Mouse (Mus musculus) heart, adult 9 months (tissue): ENCODE data around the gene Hyal5.

Experiments used
- DNase-seq, 2 experiments: peaks; one replicate each; pipeline ENCODE4 v3.0.0; 2022; ENCODE audit warnings: low spot score in 2 of 2

Gene Hyal5

DNA sequence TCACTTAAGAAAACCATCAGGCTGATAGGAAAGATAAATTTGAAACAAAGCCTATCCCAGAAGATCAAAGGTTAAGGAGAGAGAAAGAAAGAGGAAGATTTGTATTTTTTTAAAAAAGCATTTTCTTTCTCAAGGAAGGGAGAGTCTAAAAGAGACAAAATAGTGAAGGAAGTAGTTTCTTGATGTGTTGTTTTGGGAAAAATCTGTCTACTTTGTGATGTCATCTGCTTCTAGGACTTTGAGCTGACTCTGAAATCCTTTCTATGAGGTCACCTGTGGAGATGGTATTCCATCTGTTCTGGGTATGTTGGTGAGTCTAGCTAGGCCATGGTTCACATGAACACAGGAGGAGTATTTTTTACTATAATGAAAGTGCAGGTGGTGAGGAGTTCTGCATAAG, at the start of gene Hyal5:
Gene Hyal5, plus strand, starts transcription at position 301 of the 400 bp plus-strand sequence.
- no peak for DNase-seq

DNA sequence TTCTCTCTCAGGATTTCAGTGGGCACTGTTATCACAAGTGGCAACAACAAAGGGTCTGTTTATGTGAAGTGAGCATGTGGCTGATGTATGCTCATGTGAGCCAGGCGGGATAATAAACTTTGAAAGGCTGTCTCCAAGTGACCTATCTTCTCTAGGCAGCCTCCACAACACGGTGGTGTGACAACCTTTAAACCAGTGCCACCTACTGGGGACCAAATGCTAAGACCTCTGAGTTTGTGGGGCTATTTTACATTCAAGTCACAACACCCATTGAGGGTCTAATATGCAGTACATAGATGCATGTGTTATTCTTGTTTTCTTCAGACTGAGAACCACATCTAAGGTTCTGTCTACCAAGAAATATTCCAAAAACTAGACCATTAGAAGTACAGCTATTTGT, 35.7 kb upstream of the Hyal5 start:
- no peak for DNase-seq

DNA sequence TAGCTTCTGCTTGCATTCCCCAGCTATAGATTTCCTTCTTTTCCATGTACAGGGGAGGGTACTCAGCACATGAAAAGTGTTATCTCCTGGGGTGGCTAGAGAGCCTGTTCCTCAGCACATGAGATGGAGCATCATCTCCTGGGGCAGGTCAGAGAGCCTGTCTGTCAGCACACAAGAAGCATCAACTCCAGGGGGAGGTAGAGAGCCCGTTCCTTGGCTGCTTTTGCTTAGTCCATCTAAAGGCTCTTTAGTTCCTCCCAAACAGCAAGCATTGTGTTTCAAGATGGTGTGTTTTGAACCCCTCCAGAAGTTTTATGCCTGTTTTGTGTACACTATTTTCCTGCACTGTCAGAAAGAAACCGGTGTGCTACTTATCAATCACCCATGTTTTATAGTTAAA, 2.5 kb downstream of the Hyal5 start:
- no peak for DNase-seq

DNA sequence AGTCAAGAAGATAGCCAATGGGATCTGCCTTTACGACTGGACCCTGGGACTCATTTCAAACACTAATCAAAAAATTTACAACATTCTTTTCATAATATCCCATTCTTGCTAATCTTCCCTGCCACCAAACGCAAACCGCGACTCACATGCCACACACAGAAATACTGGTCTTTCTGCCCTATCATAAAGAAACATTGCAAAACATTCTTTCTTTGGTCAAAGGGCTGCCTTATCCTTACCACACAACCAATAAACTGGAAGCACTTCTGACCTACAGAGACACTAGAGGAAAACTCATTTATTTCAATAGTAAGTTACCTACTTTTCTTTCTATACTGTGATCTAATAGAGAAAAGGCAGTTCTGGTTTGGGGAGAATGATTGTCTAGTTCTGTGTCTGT, 5.9 kb downstream of the Hyal5 start:
- DNase-seq, result no peak

DNA sequence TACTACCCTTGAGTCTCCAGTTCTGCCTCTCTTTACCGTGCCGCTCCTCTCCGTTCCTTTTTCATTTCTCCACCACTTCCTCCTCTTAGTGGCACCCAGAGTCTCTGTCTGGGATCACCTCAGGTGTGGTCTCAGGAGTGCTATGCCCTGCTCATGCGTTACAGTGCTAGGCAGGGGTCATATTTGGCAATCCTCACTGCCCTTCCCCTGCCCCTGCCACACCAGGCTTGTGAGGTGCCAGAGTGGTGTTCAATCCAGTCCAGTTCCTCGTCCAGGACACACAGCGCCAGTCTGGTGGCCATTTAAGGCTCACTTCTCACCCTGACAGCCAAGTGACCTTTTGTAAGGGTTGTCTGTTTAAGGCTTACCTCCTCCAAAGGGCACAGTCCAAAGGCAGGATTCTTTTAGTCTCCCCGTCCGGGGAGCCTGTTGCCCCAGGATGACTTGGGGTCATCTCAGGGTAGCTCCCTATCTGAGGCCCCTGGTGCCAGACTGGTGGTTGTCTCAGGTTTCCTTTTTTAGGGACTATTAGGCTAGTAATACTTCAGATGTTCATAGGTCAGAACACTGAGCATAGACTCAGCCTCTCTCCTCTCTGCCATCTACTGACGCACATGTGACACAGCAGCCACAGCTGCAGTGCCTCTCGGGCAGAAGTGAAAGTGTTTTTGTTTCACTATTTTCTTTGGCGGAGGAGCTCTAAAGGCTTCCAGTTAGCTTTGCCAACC, 36.5 kb downstream of the Hyal5 start:
- peak; percentile 8 to 17 for DNase-seq

DNA sequence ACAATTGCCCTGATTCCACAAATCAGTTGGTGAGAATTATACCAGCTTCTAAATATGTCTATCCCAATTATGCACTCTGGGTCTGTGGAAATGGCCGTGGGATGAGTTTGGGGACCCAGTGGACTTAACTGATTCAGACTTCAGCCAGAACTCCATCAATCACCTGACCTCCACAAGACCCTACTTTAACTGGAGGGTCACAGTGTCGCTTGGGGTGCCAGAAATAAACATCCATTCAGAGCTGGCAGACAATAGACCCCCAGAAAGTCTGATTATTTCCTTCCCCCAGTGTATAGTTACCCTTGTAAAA, 37.0 kb downstream of the Hyal5 start:
- no peak for DNase-seq

DNA sequence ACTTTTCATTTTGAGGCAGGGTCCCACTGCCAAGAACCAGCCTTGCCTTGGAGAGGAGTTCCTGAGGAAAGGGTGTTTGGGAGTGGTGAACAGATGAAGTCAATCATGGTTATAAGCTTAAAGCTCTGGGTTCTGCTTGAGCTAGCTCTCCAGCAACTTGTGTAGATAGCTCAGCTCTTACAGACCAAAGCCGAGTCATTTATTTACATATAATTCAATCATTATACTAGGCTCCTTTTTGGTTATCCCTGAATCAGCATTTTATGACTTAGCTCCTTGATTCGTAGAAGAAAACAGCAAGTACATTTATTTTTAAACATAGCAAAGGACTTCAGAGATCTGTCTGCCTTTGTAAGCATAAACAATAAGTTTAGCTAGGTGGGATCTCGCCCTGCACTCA, 47.3 kb downstream of the Hyal5 start:
- no peak for DNase-seq

DNA sequence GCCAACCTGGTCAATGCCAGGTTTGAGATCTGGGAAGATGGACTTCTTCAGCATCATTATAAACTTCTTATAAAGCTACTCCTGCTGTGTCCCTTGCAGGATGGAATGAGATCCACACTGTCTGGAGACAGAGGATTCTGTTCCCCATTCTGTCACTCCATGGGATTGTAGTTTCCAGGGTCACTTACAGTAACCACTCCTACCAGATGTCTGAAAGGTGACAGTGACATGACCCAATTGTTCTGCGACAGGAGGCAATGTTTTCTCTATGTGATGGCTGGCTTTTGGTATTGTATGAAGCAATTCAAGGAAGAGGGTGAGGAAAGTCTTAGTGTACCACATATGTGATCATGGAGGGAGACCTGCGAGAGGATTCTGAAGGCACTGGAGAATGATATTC, 50.0 kb downstream of the Hyal5 start:
- no peak for DNase-seq

DNA sequence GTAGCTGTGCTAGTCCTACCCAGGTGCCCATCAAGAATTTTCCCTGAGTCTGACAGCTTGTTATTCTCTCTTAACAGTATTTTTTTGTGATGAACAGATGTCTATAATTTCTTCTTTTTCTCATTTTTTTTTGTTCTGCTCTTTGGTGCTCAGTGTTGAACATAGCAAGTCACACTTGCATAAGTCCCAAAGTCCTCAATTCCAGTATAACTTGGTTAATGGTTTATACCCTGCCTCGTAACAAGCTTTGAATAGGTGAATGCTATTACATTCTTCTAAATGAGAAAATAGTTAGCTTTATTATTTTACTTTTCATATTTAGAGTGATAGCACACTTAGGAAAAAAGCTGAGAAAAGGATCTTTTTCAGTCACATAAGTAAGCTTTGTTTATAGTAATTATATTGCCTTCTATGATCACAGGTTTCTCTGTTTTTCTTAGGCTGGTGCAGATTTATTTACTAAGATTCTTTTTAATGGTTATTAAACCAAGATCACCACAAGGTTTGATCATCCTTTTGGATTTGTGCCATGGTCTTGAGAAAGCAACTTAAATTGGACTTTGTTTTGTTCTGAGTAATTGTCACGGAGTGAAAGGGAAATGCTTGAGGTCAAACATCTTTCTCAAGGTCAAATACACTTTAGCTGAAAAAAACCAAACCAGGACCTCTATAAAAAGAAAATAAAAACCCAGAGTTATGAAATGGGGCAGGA, 52.4 kb downstream of the Hyal5 start:
- no peak for DNase-seq

DNA sequence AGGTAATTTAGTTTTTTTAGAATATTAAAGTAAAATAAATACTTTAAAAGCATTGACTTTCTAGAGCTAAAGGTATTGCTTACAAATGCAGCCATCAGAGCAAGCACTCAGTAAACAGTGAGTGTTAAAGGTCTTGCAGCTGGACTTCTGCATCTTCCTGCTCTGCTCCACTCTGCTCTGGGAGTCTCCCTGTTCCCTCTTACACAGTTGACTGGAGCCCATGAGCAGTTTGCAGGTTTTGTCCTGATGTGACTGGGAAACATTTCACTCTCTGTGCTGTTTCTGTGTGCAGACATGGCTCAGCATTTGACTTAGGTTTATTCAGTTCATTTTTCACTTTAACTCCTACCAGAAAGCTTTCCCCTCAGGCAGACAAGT, 52.9 kb downstream of the Hyal5 start:
- DNase-seq, result no peak

DNA sequence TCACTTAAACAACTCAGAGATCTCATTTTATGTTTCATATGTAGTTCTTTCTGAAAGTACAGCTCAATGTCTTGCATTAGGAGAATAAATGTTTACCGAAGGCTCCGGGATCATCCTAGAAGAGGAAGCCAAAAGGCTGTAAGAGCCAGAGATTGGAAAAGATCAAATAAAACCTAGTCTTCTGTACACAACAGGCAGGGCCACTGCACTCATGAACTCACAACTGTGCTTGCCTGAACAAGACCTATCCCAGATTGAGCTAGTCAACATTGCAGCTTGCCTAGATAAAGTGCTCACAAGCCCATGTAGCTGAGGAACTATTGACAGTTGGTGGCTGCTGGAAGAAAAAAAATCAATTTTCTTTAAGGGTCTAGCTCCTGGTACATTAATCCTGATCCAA, 55.8 kb downstream of the Hyal5 start:
- no peak for DNase-seq

DNA sequence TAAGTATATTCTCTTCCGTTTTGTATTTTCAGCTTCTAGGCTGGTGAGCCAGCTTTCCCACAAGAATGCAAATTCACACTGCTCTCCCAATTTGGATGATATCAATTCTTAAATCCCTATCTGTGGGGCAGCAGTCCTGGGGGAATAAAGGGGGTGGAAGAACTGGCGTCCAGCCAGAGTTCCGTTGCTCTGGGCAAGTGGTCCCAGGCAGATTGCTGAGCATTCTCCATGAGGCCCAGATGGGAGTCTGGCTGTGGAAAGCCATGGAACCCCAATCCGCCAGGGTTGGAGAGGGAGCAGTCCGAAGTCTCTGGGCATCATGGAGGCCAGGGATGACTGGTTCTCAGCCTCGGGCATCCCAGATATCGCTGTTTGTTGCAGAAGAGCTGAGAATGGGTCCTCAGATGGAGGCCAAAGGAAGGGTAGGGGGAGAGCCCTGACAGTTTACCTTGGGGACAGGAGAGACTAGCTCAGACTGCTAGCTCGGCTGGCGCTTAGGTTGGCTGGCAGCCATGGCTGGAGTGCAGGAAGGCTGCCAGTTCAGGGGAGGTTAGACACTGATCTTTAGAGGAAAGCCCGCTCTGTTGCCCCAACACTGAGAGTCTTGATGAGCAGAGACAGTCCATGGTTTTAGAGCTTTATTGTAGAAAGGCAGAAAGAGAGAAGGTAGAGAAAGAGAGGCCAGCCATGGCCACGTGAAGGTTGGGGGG, 67.4 kb downstream of the Hyal5 start:
- no peak for DNase-seq
